Mouse (Mus musculus) erythroblast, embryonic 14.5 days (primary cell): ENCODE measurements at regions not wholly inside any gene's neighbourhood (a gene's known extent, or its start where the extent isn't known, plus 50 kb on each side); places are given as distances from the start of the nearest gene placed in this dataset.

ENCODE experiments used
- GATA1 ChIP-seq: IDR thresholded peaks from 2 replicates; pipeline ENCODE4 v1.6.1; 2012; ENCODE audit warnings: low read length, inconsistent platforms, mixed read lengths
- TAL1 ChIP-seq: IDR thresholded peaks from 3 replicates; pipeline ENCODE4 v1.6.1; 2012; ENCODE audit warnings: low read length, inconsistent platforms, mixed read lengths

GRCm38 (mm10) chr5:116719200-116719599 lies 127.6 kb upstream of the Srrm4 start:
- TF ChIP-seq GATA1 (no peak), TAL1 (no peak)
